Mouse (Mus musculus): ENCODE data around the gene Gorasp1. TPM values are rescaled to one million over a fixed set of nuclear protein-coding genes. Genes with fewer than 3 reads are reported as not detected.

Gene Gorasp1
- total RNA-seq, 2 experiments from 2014 or later, result 37.1 to 38.2 TPM

Other genes with a start within 250 kb of the Gorasp1 start
- under 1 TPM; 0.21 to 0.23 TPM for gene Scn10a, start 218.2 kb downstream of the Gorasp1 start, total RNA-seq (2021)
- under 1 TPM; 0.19 to 0.26 TPM for gene Scn11a, start 112.1 kb downstream of the Gorasp1 start, total RNA-seq (2021)
- 10 to 100 TPM; 76.0 to 76.9 TPM for gene Wdr48, start 42.7 kb downstream of the Gorasp1 start, total RNA-seq (2021)
- gene Ttc21a, start within 50 bp of the Gorasp1 start, total RNA-seq (2021), result under 1 TPM; 0.19 to 0.49 TPM
- gene Csrnp1, start 47.1 kb upstream of the Gorasp1 start, total RNA-seq (2021), result 10 to 100 TPM; 20.5 to 26.8 TPM
- under 1 TPM; 0.07 to 0.12 TPM for gene Xirp1, start 86.0 kb upstream of the Gorasp1 start, total RNA-seq (2021)
- 10 to 100 TPM; 26.6 to 28.4 TPM for gene Cx3cr1, start 132.3 kb upstream of the Gorasp1 start, total RNA-seq (2021)
- not detected for gene Ccr8, start 154.5 kb upstream of the Gorasp1 start, total RNA-seq (2021)
- gene Slc25a38, start 172.8 kb upstream of the Gorasp1 start, total RNA-seq (2021), result 10 to 100 TPM; 26.0 to 26.5 TPM
- gene Rpsa, start 190.1 kb upstream of the Gorasp1 start, total RNA-seq (2021), result 100 to 1,000 TPM; 449 to 459 TPM
- gene Mobp, start 212.1 kb upstream of the Gorasp1 start, total RNA-seq (2021), result 100 to 1,000 TPM; 189 to 204 TPM